Mouse (Mus musculus) heart, adult 10 weeks (tissue): ENCODE results near the gene Gm26938. TPM values are rescaled to one million over a fixed set of nuclear protein-coding genes. Genes with fewer than 3 reads are reported as not detected.

Source experiments
- polyA plus RNA-seq: library from polyadenylated mRNA; stranded (reverse); fragments of 350-450 nt; fragmentation: Illumina TruSeq; extraction: RNeasy Lipid Tissue Mini Kit (QIAGEN cat#74804); gene quantifications from one replicate; pipeline ENCODE4 v1.2.3, GENCODE M21; 2014; ENCODE audit warnings: low read depth, low replicate concordance

Gene Gm26938
- not detected for polyA plus RNA-seq

DNA sequence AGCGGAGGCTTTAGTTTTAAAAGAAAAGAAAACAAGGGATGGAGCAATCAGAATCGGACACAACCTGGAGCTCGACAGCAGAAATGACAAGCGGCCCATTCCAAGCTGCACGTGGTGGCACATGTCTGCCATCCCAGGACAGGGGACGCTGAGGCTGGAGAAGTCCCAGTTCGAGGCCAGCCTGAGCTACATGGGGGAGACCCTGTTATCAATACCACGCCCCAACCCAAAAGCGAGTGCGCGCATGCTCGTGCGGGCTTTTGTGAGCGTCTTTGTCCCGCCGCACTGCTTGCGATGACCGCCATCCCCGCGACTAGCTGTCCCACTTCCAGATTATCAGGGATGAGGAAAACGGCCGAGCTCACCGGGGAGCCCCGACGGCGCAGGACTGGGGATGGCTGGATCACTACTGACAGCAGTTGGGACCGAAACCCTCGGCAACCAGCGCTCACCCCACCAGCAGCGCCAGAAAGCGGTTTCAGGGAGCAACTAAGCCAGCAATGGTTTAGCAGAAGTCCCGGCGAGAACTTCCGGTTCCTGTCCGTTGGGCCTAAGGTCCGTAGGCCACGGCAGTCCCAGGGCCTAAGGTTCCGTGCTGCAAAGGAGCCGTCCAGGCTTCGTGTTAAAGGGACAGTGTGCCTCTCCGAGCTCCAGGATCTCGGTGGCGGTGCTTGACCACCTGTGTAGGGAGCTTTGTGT, at the start of gene Gm26938, which contains the start of gene Psmg3:
TSS of gene Gm26938 (minus strand) at position 51 of the 699 bp plus-strand sequence.
TSS of gene Psmg3 (minus strand) at position 529 of the 699 bp plus-strand sequence.

DNA sequence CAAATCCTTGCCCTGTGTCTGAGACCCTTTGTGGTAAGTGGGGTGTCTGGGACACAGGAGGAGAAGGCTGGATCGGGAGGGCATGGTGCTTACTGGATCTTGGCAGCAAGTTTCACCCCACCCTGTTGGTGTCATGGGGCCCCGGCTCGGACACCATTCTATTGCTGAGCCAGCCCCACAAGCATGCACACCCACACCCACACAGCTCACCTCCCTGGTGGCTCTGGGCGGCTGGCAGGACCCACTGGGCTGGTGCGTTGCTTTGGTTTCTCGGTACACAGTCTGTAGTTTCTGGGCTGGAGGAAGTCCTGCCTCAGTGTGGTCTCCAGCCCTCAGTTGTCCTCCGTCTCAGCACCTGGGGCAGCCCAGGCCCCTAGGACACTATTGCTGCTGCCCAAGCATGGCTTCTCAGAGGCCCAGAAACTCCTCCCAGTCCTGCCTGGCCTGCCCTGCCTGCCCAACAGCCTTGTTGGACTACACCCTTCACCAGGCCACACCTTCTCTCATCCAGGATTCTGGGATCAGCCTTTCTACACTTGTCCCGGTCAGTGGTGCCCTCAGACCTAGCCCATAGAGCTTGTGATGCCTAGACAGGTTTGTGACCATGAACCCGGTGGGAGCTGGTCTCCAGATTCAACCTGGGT, 6.5 kb downstream of the Gm26938 start, which contains the start of gene Tmem184a:
TSS of gene Tmem184a (minus strand) at position 380 of the 644 bp plus-strand sequence.

DNA sequence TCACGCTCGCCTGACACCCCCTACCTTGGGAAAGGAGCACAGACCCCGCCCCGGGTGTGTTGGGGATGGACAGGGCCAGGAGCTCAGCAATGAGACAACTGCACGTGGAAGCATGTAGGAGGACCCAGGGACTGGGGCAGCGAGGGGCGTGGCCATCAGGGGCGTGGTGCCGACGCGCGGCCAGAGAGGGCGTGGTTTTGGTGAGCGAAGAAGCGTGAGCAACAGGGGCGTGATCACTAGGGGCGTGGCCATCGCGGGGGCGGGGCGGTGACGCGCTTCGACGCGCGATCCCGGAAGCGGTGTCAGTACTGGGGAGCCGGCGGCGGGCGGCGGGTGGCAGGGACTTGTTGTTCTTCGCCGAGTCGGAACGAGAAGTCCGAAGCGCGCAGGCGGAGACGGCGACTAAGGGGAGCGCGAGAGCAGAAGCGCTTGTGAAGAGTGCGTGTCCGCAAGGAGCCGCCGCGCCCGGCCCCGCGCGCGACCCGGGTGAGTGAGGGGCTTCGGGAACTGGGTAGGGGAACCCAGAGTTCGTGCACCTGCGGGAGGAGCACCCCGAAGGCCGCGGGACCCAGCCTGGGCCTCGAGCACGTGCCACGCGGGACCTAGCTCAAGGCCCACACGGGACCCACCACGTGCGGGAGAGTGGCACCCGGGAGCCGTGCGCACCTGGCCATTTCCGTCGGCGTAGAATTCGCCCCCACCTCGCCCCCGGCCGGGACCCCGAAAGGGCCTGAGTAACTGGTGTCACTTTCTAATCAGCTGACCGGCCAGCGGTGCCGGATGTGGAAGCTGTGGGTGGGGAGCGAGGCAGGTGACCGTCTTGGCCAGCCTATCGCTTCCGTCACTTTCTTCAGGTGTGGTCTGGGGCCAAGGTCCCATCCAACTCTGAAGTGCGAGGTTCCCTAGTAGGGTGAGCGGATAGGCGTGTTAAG, 34.7 kb downstream of the Gm26938 start, which contains the start of gene Mafk:
TSS of gene Mafk (plus strand) at position 287 of the 932 bp plus-strand sequence.

DNA sequence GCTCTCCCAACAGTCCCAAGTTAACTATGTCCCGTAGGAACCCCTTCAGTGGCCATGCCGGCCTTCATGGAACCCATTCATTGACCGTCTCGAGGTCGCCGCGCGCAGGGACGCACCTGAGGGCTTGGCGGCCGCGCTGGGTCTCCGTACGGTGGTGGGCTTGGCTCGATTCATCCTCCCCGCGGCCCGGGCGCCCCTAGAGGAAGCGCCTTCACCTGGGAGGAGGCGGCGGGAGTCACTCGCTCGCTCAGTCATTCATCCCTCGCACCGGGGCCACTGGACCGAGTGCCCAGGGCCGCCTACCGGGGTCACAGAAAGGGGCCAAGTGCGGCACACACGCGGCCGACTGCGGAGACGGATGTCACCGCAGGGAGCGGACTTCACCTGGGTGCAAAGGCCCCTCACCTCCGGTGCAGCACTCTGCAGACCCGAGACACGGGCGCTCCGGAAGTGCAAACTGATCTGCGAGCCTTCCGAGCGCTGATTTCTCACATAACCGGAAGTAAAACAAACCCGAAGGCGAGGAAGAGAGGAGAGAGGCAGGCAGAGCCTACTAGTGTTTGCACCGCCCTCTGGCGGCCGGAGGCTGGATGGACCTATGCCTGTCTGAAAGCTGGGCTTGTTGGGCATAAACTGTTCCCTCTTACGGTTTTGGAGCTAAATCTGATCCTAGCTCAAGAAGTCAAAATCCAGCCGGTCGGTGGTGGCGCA, 50.8 kb downstream of the Gm26938 start, which contains the start of gene Ints1:
TSS of gene Ints1 (minus strand) at position 459 of the 711 bp plus-strand sequence.

Other genes with a start within 250 kb of the Gm26938 start
- 1.6 TPM for gene Micall2, start 90.1 kb downstream of the Gm26938 start, polyA plus RNA-seq
- 24.2 TPM for gene Ints1, start 50.7 kb downstream of the Gm26938 start, polyA plus RNA-seq
- 30.0 TPM for gene Mafk, start 34.9 kb downstream of the Gm26938 start, polyA plus RNA-seq
- gene Tmem184a, start 6.5 kb downstream of the Gm26938 start, polyA plus RNA-seq: not detected
- 13.1 TPM for gene Psmg3, start 478 bp upstream of the Gm26938 start, polyA plus RNA-seq
- gene Elfn1, start 81.5 kb upstream of the Gm26938 start, polyA plus RNA-seq: 0.18 TPM